Mouse (Mus musculus): ENCODE data around the gene Gm20498. TPM values are rescaled to one million over a fixed set of nuclear protein-coding genes. Genes with fewer than 3 reads are reported as not detected.
"Not testable (repeated sequence)": the region's sequence is repeated elsewhere in the genome, so short reads cannot be mapped to it uniquely, and the experiment has no call there.

Gm20498 gene
- polyA plus RNA-seq, 1 experiment from 2014 or later = 29.6 TPM

- H3K9me3 ChIP-seq (replicated peaks; ENCODE audit: control insufficient read depth, low read length); H3K27ac ChIP-seq (replicated peaks; ENCODE audit: low read depth, low read length); H3K9ac ChIP-seq (replicated peaks; ENCODE audit: low read length); H3K4me1 ChIP-seq (ENCODE audit: control insufficient read depth, insufficient read depth, low read length); H3K4me3 ChIP-seq (ENCODE audit: low read depth, low read length); H3K27me3 ChIP-seq (ENCODE audit: control insufficient read depth, insufficient read depth, low read length); DNase-seq (ENCODE audit: low spot score); H3K36me3 ChIP-seq (replicated peaks; ENCODE audit: control insufficient read depth, insufficient read depth, low read depth, low read length); ATAC-seq (replicated peaks; ENCODE audit: insufficient number of reproducible peaks, low FRiP score, low TSS enrichment, low read depth); H3K4me2 ChIP-seq (ENCODE audit: low read depth, low read length): not testable (repeated sequence)
- WGBS = 95% methylated on average over 9 of the region's 9 CpGs
These were observed 35.8 kb downstream of the Gm20498 start for GRCm38 (mm10) chr12:81496906-81497305.

GRCm38 (mm10) chr12:81490491-81490890, 42.2 kb downstream of the Gm20498 start:
- Histone ChIP-seq H3K9me3 (replicated peaks; ENCODE audit: control insufficient read depth, low read length) (no peaks in the 10 kb centered on the region), H3K9ac (replicated peaks; ENCODE audit: low read length) (no peak overlapping the region), H3K36me3 (replicated peaks; ENCODE audit: control insufficient read depth, insufficient read depth, low read depth, low read length) (no peaks in the 10 kb centered on the region), H3K4me2 (ENCODE audit: low read depth, low read length) (no peak overlapping the region), H3K27me3 (ENCODE audit: control insufficient read depth, insufficient read depth, low read length) (no peaks in the 10 kb centered on the region), H3K4me3 (ENCODE audit: low read depth, low read length) (no peak overlapping the region), H3K27ac (replicated peaks; ENCODE audit: low read depth, low read length) (no peak overlapping the region), H3K4me1 (ENCODE audit: control insufficient read depth, insufficient read depth, low read length) (no peaks in the 10 kb centered on the region)
- WGBS = 95% methylated on average over 5 of the region's 5 CpGs
- DNase-seq (ENCODE audit: low spot score) (no peak), ATAC-seq (replicated peaks; ENCODE audit: insufficient number of reproducible peaks, low FRiP score, low TSS enrichment, low read depth) (no peak)

- H3K27ac ChIP-seq (replicated peaks; ENCODE audit: low read depth, low read length) = no peak overlapping the region
- peak; percentile 48; the same call in 1 of the 2 replicates for ATAC-seq (replicated peaks; ENCODE audit: insufficient number of reproducible peaks, low FRiP score, low TSS enrichment, low read depth)
- H3K36me3 ChIP-seq (replicated peaks; ENCODE audit: control insufficient read depth, insufficient read depth, low read depth, low read length) = no peaks in the 10 kb centered on the region
- no peaks in the 10 kb centered on the region for H3K4me1 ChIP-seq (ENCODE audit: control insufficient read depth, insufficient read depth, low read length)
- peak overlapping the region; percentile 65 for H3K4me2 ChIP-seq (ENCODE audit: low read depth, low read length)
- WGBS = 60% methylated on average over 6 of the region's 6 CpGs
- H3K4me3 ChIP-seq (ENCODE audit: low read depth, low read length) = peak overlapping the region; percentile 65
- no peaks in the 10 kb centered on the region for H3K27me3 ChIP-seq (ENCODE audit: control insufficient read depth, insufficient read depth, low read length)
- H3K9me3 ChIP-seq (replicated peaks; ENCODE audit: control insufficient read depth, low read length) = no peaks in the 10 kb centered on the region
- no peak overlapping the region for H3K9ac ChIP-seq (replicated peaks; ENCODE audit: low read length)
- DNase-seq (ENCODE audit: low spot score) = no peak
These were observed 47.4 kb downstream of the Gm20498 start for GRCm38 (mm10) chr12:81485311-81485710.

- peak within 1 kb of the TSS; percentile 85 for H3K9ac ChIP-seq (replicated peaks; ENCODE audit: low read length)
- peak; percentile 91 for DNase-seq (ENCODE audit: low spot score)
- H3K36me3 ChIP-seq (replicated peaks; ENCODE audit: control insufficient read depth, insufficient read depth, low read depth, low read length) = no peaks in the 10 kb centered on the region
- H3K9me3 ChIP-seq (replicated peaks; ENCODE audit: control insufficient read depth, low read length) = no peaks in the 10 kb centered on the region
- WGBS = 0% methylated on average over 31 of the region's 31 CpGs
- peak within 1 kb of the TSS; percentile 84 for H3K27ac ChIP-seq (replicated peaks; ENCODE audit: low read depth, low read length)
- no peaks in the 10 kb centered on the region for H3K4me1 ChIP-seq (ENCODE audit: control insufficient read depth, insufficient read depth, low read length)
- H3K4me2 ChIP-seq (ENCODE audit: low read depth, low read length) = peak within 1 kb of the TSS; percentile 65
- H3K27me3 ChIP-seq (ENCODE audit: control insufficient read depth, insufficient read depth, low read length) = no peaks in the 10 kb centered on the region
- peak within 1 kb of the TSS; percentile 65 for H3K4me3 ChIP-seq (ENCODE audit: low read depth, low read length)
- ATAC-seq (replicated peaks; ENCODE audit: insufficient number of reproducible peaks, low FRiP score, low TSS enrichment, low read depth) = peak; percentile 97
These were observed 47.9 kb downstream of the Gm20498 start, which contains the start of gene Cox16 for GRCm38 (mm10) chr12:81484727-81485191. Gene Cox16, minus strand, starts transcription at chr12:81485127.

- H3K4me2 ChIP-seq (ENCODE audit: low read depth, low read length) = peak overlapping the region; percentile 65
- DNase-seq (ENCODE audit: low spot score) = peak; percentile 7
- no peak overlapping the region for H3K27ac ChIP-seq (replicated peaks; ENCODE audit: low read depth, low read length)
- H3K27me3 ChIP-seq (ENCODE audit: control insufficient read depth, insufficient read depth, low read length) = no peaks in the 10 kb centered on the region
- peak overlapping the region; percentile 85 for H3K9ac ChIP-seq (replicated peaks; ENCODE audit: low read length)
- WGBS = 3% methylated on average over 7 of the region's 7 CpGs
- no peaks in the 10 kb centered on the region for H3K36me3 ChIP-seq (replicated peaks; ENCODE audit: control insufficient read depth, insufficient read depth, low read depth, low read length)
- no peaks in the 10 kb centered on the region for H3K9me3 ChIP-seq (replicated peaks; ENCODE audit: control insufficient read depth, low read length)
- no peaks in the 10 kb centered on the region for H3K4me1 ChIP-seq (ENCODE audit: control insufficient read depth, insufficient read depth, low read length)
- H3K4me3 ChIP-seq (ENCODE audit: low read depth, low read length) = peak overlapping the region; percentile 65
- no peak for ATAC-seq (replicated peaks; ENCODE audit: insufficient number of reproducible peaks, low FRiP score, low TSS enrichment, low read depth)
These were observed 48.5 kb downstream of the Gm20498 start for GRCm38 (mm10) chr12:81484212-81484611.

- WGBS = 52% methylated on average over 17 of the region's 17 CpGs
- Histone ChIP-seq H3K36me3 (replicated peaks; ENCODE audit: control insufficient read depth, insufficient read depth, low read depth, low read length) (no peaks in the 10 kb centered on the region), H3K4me3 (ENCODE audit: low read depth, low read length) (peak overlapping the region; percentile 65), H3K9me3 (replicated peaks; ENCODE audit: control insufficient read depth, low read length) (no peaks in the 10 kb centered on the region), H3K4me2 (ENCODE audit: low read depth, low read length) (peak overlapping the region; percentile 44), H3K9ac (replicated peaks; ENCODE audit: low read length) (no peak overlapping the region), H3K4me1 (ENCODE audit: control insufficient read depth, insufficient read depth, low read length) (no peaks in the 10 kb centered on the region), H3K27me3 (ENCODE audit: control insufficient read depth, insufficient read depth, low read length) (no peaks in the 10 kb centered on the region), H3K27ac (replicated peaks; ENCODE audit: low read depth, low read length) (no peak overlapping the region)
- ATAC-seq (replicated peaks; ENCODE audit: insufficient number of reproducible peaks, low FRiP score, low TSS enrichment, low read depth) (no peak), DNase-seq (ENCODE audit: low spot score) (peak; percentile 69)
These were observed 49.0 kb downstream of the Gm20498 start for GRCm38 (mm10) chr12:81483656-81484055.

GRCm38 (mm10) chr12:81459051-81459450, 73.7 kb downstream of the Gm20498 start:
- ATAC-seq (replicated peaks; ENCODE audit: insufficient number of reproducible peaks, low FRiP score, low TSS enrichment, low read depth); H3K4me2 ChIP-seq (ENCODE audit: low read depth, low read length); H3K27me3 ChIP-seq (ENCODE audit: control insufficient read depth, insufficient read depth, low read length); H3K9me3 ChIP-seq (replicated peaks; ENCODE audit: control insufficient read depth, low read length); H3K9ac ChIP-seq (replicated peaks; ENCODE audit: low read length); H3K36me3 ChIP-seq (replicated peaks; ENCODE audit: control insufficient read depth, insufficient read depth, low read depth, low read length); H3K4me3 ChIP-seq (ENCODE audit: low read depth, low read length); H3K4me1 ChIP-seq (ENCODE audit: control insufficient read depth, insufficient read depth, low read length); H3K27ac ChIP-seq (replicated peaks; ENCODE audit: low read depth, low read length); DNase-seq (ENCODE audit: low spot score): not testable (repeated sequence)
- WGBS = 93% methylated on average over 7 of the region's 7 CpGs

- not testable (repeated sequence) for H3K4me2 ChIP-seq (ENCODE audit: low read depth, low read length); H3K36me3 ChIP-seq (replicated peaks; ENCODE audit: control insufficient read depth, insufficient read depth, low read depth, low read length); H3K27me3 ChIP-seq (ENCODE audit: control insufficient read depth, insufficient read depth, low read length); H3K4me3 ChIP-seq (ENCODE audit: low read depth, low read length); H3K27ac ChIP-seq (replicated peaks; ENCODE audit: low read depth, low read length); H3K4me1 ChIP-seq (ENCODE audit: control insufficient read depth, insufficient read depth, low read length); H3K9ac ChIP-seq (replicated peaks; ENCODE audit: low read length); ATAC-seq (replicated peaks; ENCODE audit: insufficient number of reproducible peaks, low FRiP score, low TSS enrichment, low read depth); DNase-seq (ENCODE audit: low spot score); H3K9me3 ChIP-seq (replicated peaks; ENCODE audit: control insufficient read depth, low read length)
- 90% methylated on average over 9 of the region's 9 CpGs for WGBS
These were observed 93.7 kb downstream of the Gm20498 start for GRCm38 (mm10) chr12:81438985-81439384.

Measured in embryonic facial prominence, embryonic 11.5 days (tissue).